Mouse (Mus musculus) forebrain, embryonic 14.5 days (tissue): ENCODE data around the gene Amn1. TPM values are rescaled to one million over a fixed set of nuclear protein-coding genes. Genes with fewer than 3 reads are reported as not detected.
"Not testable (repeated sequence)": the region's sequence is repeated elsewhere in the genome, so short reads cannot be mapped to it uniquely, and the experiment has no call there.

ENCODE experiments used
- ATAC-seq: fragments of 200-750 bp; cut with Nextera tagmentation; 2 replicates; pipeline ENCODE4 v1.8.0; 2017; ENCODE audit warnings: mild to moderate bottlenecking, moderate library complexity
- DNase-seq: peaks from one replicate; pipeline ENCODE4 v3.0.0-alpha.2; 2015; ENCODE audit warnings: low spot score
- H3K27ac ChIP-seq: fragments of 300-500 bp; sonication (generic); 2 replicates; pipeline ENCODE4 v1.5.1; 2014; ENCODE audit warnings: low read depth, mild to moderate bottlenecking, control low read depth, low read length, moderate library complexity
- H3K27me3 ChIP-seq: fragments of 300-500 bp; sonication (generic); replicated peaks from 2 replicates; pipeline ENCODE4 v1.6.1; 2014; ENCODE audit warnings: low read length, control low read depth, mixed read lengths; ENCODE audit not compliant: control insufficient read depth, insufficient read depth
- H3K36me3 ChIP-seq: fragments of 300-500 bp; sonication (generic); 2 replicates; pipeline ENCODE4 v1.6.1; 2014; ENCODE audit warnings: low read length, control low read depth; ENCODE audit not compliant: control insufficient read depth, insufficient read depth
- H3K4me1 ChIP-seq: fragments of 300-500 bp; sonication (generic); 2 replicates; pipeline ENCODE4 v1.6.1; 2014; ENCODE audit warnings: antibody characterized with exemption, low read length, control low read depth; ENCODE audit not compliant: control insufficient read depth, insufficient read depth
- H3K4me2 ChIP-seq: fragments of 300-500 bp; sonication (generic); 2 replicates; pipeline ENCODE4 v1.6.1; 2014; ENCODE audit warnings: mild to moderate bottlenecking, control low read depth, low read length
- H3K4me3 ChIP-seq: fragments of 300-500 bp; sonication (generic); 2 replicates; pipeline ENCODE4 v1.5.1; 2014; ENCODE audit warnings: low read depth, low read length, control low read depth
- H3K9ac ChIP-seq: fragments of 300-500 bp; sonication (generic); 2 replicates; pipeline ENCODE4 v1.6.1; 2014; ENCODE audit warnings: mild to moderate bottlenecking, low read length, control low read depth, moderate library complexity
- H3K9me3 ChIP-seq: fragments of 300-500 bp; sonication (generic); replicated peaks from 2 replicates; pipeline ENCODE4 v1.6.1; 2016; ENCODE audit warnings: low read length, control low read depth, mixed read lengths; ENCODE audit not compliant: control insufficient read depth
- WGBS: fragments of 180-500 bp; shearing (Covaris S2); extraction: QIAGEN DNeasy Blood & Tissue Kit; methylation state at CpG from one replicate; pipeline ENCODE4 v1.1.7; 2014; 5-methylcytosine and 5-hydroxymethylcytosine counted together
- polyA plus RNA-seq: library from polyadenylated mRNA; unstranded; fragments of >200 nt; fragmentation: Nextera tagmentation; extraction: Ambion mirVana; gene quantifications from 2 replicates; pipeline ENCODE4 v1.2.1, GENCODE M21; 2014

Gene Amn1
- polyA plus RNA-seq, 1 experiment from 2014 or later, result 121 TPM

DNA sequence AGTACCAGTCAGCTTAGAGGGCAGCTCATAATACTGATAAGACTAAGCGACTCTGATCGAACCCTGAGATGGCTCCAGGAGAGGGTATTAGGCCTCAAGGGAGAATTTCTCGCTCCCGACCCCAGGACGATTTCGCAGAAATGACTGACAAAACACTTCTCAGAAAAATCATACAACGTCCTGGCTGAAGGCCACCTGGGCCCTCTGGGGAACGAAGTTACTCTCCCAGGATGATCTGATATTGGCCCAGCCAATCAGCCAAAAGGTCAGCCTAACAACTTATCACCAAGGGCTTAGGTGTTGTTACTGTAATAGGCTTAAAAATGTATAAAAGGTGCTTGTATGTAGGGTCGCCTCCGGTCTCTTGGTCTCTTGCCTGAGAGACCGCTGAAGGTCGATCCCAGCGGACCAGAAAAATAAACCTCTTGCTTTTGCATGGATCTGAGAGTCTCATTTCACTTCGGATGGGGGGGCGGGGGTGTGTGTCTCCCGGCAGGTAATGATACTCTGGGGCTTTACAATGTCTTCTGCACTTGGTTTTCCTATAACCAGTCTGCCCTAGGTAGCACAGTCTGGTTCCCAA is 919 bp upstream of the Amn1 start:
- 95% methylated on average over 16 of the region's 16 CpGs for WGBS
- peak overlapping the region; percentile 58; the same call in 1 of the 2 replicates for H3K4me2 ChIP-seq
- no peaks in the 10 kb centered on the region for H3K36me3 ChIP-seq
- ATAC-seq, result no peak
- H3K27me3 ChIP-seq, result no peaks in the 10 kb centered on the region
- no peaks in the 10 kb centered on the region for H3K9me3 ChIP-seq
- peaks cover 10% of the 10 kb centered on the region for H3K4me1 ChIP-seq
- no peak overlapping the region for H3K27ac ChIP-seq
- no peak overlapping the region for H3K4me3 ChIP-seq
- H3K9ac ChIP-seq, result 0 out of 2 replicates have a peak overlapping the region, but pooled peaks have one; percentile 59
- no peak for DNase-seq

DNA sequence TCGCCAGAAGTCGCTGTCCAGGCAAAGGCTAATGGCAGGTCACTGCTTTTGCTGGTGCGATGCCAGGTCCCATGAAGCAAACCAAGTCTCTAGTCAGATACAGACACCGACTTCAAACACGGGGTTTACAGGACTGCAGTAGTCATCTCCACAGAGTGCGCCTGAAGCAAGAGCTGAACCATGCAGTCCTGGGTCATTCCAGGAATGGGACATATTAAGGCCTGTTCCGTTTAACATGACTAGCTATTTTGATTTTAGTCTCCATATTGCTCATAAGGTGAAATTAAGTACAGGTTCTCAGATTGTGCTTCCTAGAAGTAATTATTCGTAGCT is 379 bp upstream of the Amn1 start:
- peaks cover 10% of the 10 kb centered on the region for H3K4me1 ChIP-seq
- H3K9me3 ChIP-seq, result no peaks in the 10 kb centered on the region
- peak overlapping the region; percentile 66 for H3K4me3 ChIP-seq
- WGBS, result 39% methylated on average over 8 of the region's 8 CpGs
- H3K36me3 ChIP-seq, result no peaks in the 10 kb centered on the region
- H3K27ac ChIP-seq, result no peak overlapping the region
- peak overlapping the region; percentile 58 for H3K4me2 ChIP-seq
- DNase-seq (no peak), ATAC-seq (peak; percentile 81)
- peak overlapping the region; percentile 59 for H3K9ac ChIP-seq
- H3K27me3 ChIP-seq, result no peaks in the 10 kb centered on the region

DNA sequence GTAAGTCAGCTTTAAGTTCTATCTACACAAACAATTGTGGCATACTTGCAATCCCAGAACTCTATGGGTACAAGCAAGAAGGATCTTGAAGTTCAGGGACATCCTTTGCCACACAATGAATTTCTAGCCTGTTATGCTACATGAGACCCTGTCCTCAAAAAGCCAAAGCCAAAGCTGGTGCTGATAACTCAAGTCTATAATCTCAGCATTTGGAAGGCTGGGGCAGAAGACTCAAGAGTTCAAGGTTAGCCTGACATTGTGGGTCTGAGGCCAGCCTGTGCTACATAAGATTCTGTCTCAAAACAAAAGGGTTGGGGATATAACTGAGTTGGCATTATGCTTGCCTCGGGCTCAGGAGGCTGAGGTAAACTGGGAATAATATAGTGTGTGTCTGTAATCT is 1.1 kb downstream of the Amn1 start:
- no peaks in the 10 kb centered on the region for H3K9me3 ChIP-seq
- ATAC-seq, result no peak
- H3K36me3 ChIP-seq, result peaks cover 9% of the 10 kb centered on the region
- H3K4me3 ChIP-seq, result peak overlapping the region; percentile 66
- H3K9ac ChIP-seq, result peak overlapping the region; percentile 90
- peak overlapping the region; percentile 71 for H3K4me2 ChIP-seq
- H3K27ac ChIP-seq, result no peak overlapping the region
- DNase-seq, result no peak
- peaks cover 10% of the 10 kb centered on the region for H3K4me1 ChIP-seq
- WGBS, result 59% methylated on average over 1 of the region's 1 CpGs
- no peaks in the 10 kb centered on the region for H3K27me3 ChIP-seq

DNA sequence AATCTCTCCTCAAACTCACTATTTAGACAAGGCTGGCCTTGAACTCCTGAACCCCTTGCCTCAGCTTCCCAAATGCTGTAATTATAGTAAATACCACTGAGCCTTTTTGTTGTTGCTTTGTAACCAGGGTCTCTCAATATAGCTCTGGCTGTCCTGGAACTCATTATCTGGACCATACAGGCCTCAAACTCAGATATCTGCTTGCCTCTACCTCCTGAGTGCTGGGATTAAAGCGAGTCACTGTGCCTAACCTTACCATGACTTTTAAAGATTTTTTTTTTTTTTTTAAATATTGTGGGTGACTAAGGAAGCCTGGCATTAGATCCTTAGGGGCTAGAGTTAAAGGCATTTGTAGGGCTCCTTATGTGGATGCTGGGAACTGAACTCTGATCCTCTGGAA is 4.5 kb downstream of the Amn1 start:
- Histone ChIP-seq H3K9ac (no peak overlapping the region), H3K27ac (no peak overlapping the region), H3K36me3 (peaks cover 36% of the 10 kb centered on the region), H3K4me1 (peaks cover 10% of the 10 kb centered on the region), H3K27me3 (no peaks in the 10 kb centered on the region), H3K4me2 (no peak overlapping the region), H3K9me3 (no peaks in the 10 kb centered on the region), H3K4me3 (no peak overlapping the region)
- DNase-seq (no peak), ATAC-seq (no peak)
- WGBS, result 95% methylated on average over 1 of the region's 1 CpGs

DNA sequence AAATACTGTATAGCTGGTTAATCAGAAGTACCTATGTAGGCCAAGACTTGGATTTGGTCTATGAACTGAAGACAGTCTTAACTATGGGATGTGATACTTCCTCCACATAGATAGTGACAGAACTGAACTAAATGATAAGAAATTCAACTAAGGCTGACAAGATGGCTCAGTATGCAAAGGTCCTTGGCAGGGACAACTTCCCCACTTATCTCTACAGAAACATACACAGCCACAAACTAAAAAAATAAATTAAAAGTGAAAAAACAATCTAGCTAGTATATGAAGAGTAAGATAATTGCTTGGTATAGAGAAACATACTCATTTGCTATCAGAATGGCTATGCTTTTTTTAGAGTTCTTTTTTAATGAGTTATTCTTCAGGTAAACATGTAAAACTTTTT is 9.4 kb downstream of the Amn1 start:
- Histone ChIP-seq H3K27me3 (no peaks in the 10 kb centered on the region), H3K9ac (no peak overlapping the region), H3K27ac (no peak overlapping the region), H3K9me3 (peaks cover 7% of the 10 kb centered on the region; the same call in 1 of the 2 replicates), H3K4me2 (no peak overlapping the region), H3K36me3 (peaks cover 80% of the 10 kb centered on the region), H3K4me1 (no peaks in the 10 kb centered on the region), H3K4me3 (no peak overlapping the region)
- ATAC-seq (no peak), DNase-seq (no peak)

DNA sequence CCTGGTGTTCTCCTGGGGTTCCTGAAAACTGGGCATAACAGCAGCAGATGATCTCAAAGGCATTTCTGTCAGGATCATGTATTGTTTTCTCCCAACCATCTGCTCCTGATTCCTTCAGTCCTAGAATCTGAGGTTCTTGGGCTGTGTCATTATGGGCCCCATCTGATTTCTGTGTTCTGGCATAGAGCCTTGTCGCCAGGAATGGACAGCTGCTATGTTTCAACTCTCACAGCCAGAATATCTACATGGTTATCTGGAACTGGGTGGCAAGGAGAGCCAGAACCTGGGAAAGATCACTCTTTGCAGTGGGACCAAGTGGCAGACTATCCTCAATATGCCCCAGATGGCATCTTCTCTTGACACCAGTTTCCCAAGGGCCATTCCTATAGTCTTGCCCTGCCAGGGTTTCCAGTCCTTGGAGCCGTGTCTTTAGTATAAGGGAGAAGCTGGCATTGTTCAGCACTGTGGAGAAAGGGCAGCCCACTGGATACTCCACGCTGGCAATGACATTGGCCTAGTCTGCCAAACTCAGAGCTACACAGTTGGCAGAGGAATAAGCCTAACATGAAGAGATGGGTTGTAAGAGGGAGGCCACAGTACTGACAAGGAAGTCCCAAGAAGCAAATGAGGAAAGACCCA is 13.5 kb downstream of the Amn1 start:
- Histone ChIP-seq H3K4me2 (no peak overlapping the region), H3K4me3 (no peak overlapping the region), H3K36me3 (peaks cover 60% of the 10 kb centered on the region), H3K9me3 (peaks cover 7% of the 10 kb centered on the region; the same call in 1 of the 2 replicates), H3K9ac (no peak overlapping the region), H3K27me3 (no peaks in the 10 kb centered on the region), H3K4me1 (no peaks in the 10 kb centered on the region), H3K27ac (no peak overlapping the region)
- DNase-seq (no peak), ATAC-seq (no peak)
- 90% methylated on average over 3 of the region's 3 CpGs for WGBS

DNA sequence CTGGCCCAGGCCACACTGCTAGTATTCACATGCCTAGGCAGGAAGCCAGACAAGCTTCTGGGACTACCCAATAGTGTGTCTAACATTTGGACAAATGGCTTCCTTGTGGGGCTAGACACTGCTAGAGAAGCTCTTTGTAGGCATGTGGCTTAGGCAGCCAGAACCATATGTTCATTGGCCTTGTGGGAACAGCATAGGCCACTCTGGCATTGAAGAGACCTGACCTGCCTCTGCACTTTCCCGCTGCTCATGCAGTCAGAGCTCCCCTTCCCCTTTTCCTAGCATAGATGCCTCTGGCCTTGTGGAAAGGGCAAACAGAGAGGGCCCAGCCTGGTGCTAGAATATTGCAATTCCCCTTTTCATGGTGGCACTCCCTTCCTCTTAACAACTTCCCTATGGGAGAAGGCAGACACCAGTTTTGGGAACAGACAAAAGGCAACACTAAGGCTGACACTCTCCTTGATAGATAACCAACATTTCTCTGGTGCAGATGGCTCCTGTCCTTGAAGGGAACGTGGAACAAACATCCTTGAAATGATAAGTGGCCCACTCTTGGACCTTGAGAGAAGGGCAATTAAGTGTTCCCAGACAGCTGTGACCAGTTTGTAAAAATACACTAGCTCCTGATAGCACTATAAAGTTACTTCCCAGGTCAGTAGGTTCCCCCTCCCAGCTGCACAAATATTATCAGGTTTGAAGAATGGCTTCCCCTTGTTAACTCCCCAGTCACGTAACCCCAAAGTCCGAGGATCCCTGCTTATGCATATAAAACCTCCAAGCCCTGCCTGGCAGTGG is 14.5 kb downstream of the Amn1 start:
- 84% methylated on average over 4 of the region's 4 CpGs for WGBS
- Histone ChIP-seq H3K9ac (no peak overlapping the region), H3K4me3 (no peak overlapping the region), H3K27ac (no peak overlapping the region), H3K4me1 (no peaks in the 10 kb centered on the region), H3K36me3 (peaks cover 55% of the 10 kb centered on the region), H3K4me2 (no peak overlapping the region), H3K9me3 (peaks cover 7% of the 10 kb centered on the region; the same call in 1 of the 2 replicates), H3K27me3 (no peaks in the 10 kb centered on the region)
- ATAC-seq (no peak), DNase-seq (no peak)

DNA sequence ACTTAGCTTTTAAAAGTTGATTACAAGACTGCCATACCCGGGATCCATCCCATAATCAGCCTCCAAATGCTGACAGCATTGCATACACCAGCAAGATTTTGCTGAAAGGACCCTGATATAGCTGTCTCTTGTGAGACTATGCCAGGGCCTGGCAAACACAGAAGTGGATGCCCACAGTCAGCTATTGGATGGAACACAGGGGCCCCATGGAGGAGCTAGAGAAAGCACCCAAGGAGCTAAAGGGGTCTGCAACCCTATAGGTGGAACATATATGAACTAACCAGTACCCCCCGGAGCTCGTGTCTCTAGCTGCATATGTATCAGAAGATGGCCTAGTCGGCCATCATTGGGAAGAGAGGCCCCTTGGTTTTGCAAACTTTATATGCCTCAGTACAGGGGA is 18.5 kb downstream of the Amn1 start:
- WGBS, result 95% methylated on average over 4 of the region's 4 CpGs
- peaks cover 38% of the 10 kb centered on the region for H3K36me3 ChIP-seq
- DNase-seq, result not testable (repeated sequence)

DNA sequence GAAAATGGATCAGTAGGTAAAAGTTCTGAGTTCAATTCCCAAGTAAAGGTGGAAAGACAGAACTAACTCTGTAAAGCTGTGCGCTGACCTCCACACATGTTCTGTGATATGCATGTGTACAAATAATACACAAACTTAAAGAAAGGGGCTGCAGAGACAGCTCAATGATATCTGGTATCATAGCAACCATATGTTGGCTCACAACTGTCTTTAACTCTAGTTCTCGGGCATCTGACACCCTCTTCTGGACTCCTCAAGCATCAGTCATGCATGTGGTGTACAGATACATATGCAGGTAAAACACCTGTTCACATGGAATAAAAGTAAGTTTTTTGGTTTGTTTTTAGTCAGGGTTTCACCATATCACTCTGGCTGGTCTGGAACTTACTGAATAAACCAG is 20.1 kb downstream of the Amn1 start:
- ATAC-seq (no peak), DNase-seq (no peak)
- no peak overlapping the region for H3K4me2 ChIP-seq
- H3K9ac ChIP-seq, result no peak overlapping the region
- peaks cover 34% of the 10 kb centered on the region for H3K36me3 ChIP-seq
- H3K27me3 ChIP-seq, result no peaks in the 10 kb centered on the region
- no peak overlapping the region for H3K27ac ChIP-seq
- WGBS, result 97% methylated on average over 2 of the region's 2 CpGs
- H3K4me1 ChIP-seq, result no peaks in the 10 kb centered on the region
- no peaks in the 10 kb centered on the region for H3K9me3 ChIP-seq
- no peak overlapping the region for H3K4me3 ChIP-seq

More for the DNA sequence above, 18.5 kb downstream of the Amn1 start:
- not testable (repeated sequence) for H3K4me2 ChIP-seq, H3K27me3 ChIP-seq, H3K9me3 ChIP-seq, H3K4me3 ChIP-seq, H3K27ac ChIP-seq, H3K9ac ChIP-seq, H3K4me1 ChIP-seq, ATAC-seq
